Mouse (Mus musculus) stomach, embryonic 16.5 days (tissue): ENCODE data around the gene Medag. TPM values are rescaled to one million over a fixed set of nuclear protein-coding genes. Genes with fewer than 3 reads are reported as not detected.

Experiments used
- ATAC-seq: fragments of 200-750 bp; cut with Nextera tagmentation; 2 replicates; pipeline ENCODE4 v1.8.0; 2017; ENCODE audit warnings: moderate number of reproducible peaks, moderate TSS enrichment; ENCODE audit not compliant: insufficient read depth, low FRiP score
- H3K27ac ChIP-seq: fragments of 300-500 bp; sonication (generic); 2 replicates; pipeline ENCODE4 v1.5.1; 2014; ENCODE audit warnings: low read length
- H3K27me3 ChIP-seq: fragments of 300-500 bp; sonication (generic); 2 replicates; pipeline ENCODE4 v1.6.1; 2014; ENCODE audit warnings: low read length, control low read depth, mixed read lengths; ENCODE audit not compliant: control insufficient read depth, insufficient read depth
- H3K36me3 ChIP-seq: fragments of 300-500 bp; sonication (generic); 2 replicates; pipeline ENCODE4 v1.6.1; 2014; ENCODE audit warnings: low read length; ENCODE audit not compliant: control insufficient read depth, insufficient read depth
- H3K4me1 ChIP-seq: fragments of 300-500 bp; sonication (generic); 2 replicates; pipeline ENCODE4 v1.6.1; 2014; ENCODE audit warnings: low read length, control low read depth, mixed read lengths; ENCODE audit not compliant: control insufficient read depth, insufficient read depth
- H3K4me2 ChIP-seq: fragments of 300-500 bp; sonication (generic); 2 replicates; pipeline ENCODE4 v1.6.1; 2014; ENCODE audit warnings: low read depth, low read length, mixed read lengths
- H3K4me3 ChIP-seq: fragments of 300-500 bp; sonication (generic); replicated peaks from 2 replicates; pipeline ENCODE4 v1.5.1; 2014; ENCODE audit warnings: mild to moderate bottlenecking, low read length
- H3K9ac ChIP-seq: fragments of 300-500 bp; sonication (generic); 2 replicates; pipeline ENCODE4 v1.6.1; 2014; ENCODE audit warnings: low read length
- H3K9me3 ChIP-seq: fragments of 300-500 bp; sonication (generic); replicated peaks from 2 replicates; pipeline ENCODE4 v1.6.1; 2016; ENCODE audit warnings: low read length, control low read depth; ENCODE audit not compliant: control insufficient read depth
- WGBS: fragments of 180-500 bp; shearing (Covaris S2); extraction: QIAGEN DNeasy Blood & Tissue Kit; methylation state at CpG from one replicate; pipeline ENCODE4 v1.1.7; 2014; 5-methylcytosine and 5-hydroxymethylcytosine counted together
- polyA plus RNA-seq: library from polyadenylated mRNA; unstranded; fragments of >200 nt; fragmentation: Nextera tagmentation; extraction: Ambion mirVana; gene quantifications from 2 replicates; pipeline ENCODE4 v1.2.1, GENCODE M21; 2015

Gene Medag
- polyA plus RNA-seq, 1 experiment from 2014 or later = 4.4 TPM

DNA sequence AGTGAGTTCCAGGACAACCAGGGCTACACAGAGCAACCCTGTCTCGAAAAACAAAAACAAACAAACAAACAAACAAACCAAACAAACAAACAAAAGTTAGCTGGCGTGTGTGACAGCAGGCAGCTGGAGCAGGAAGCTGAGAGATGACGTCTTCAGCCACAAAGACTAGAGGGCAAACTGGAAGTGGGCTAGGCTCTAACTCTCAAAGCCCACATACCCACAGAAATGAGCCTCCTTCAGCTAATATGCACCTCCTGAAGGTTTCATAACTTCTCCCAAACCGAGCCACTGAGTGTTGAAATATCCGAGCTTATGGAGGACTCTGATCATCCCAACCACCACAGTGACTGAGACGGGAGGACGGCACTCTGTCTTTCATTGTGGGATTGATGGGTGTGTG, 34.9 kb downstream of the Medag start:
- no peak overlapping the region for H3K4me2 ChIP-seq
- peaks cover 7% of the 10 kb centered on the region for H3K4me1 ChIP-seq
- no peaks in the 10 kb centered on the region for H3K27me3 ChIP-seq
- no peaks in the 10 kb centered on the region for H3K36me3 ChIP-seq
- H3K9ac ChIP-seq = no peak overlapping the region
- 80% methylated on average over 7 of the region's 7 CpGs for WGBS
- no peaks in the 10 kb centered on the region for H3K9me3 ChIP-seq
- no peak overlapping the region for H3K4me3 ChIP-seq
- no peak overlapping the region for H3K27ac ChIP-seq
- no peak for ATAC-seq

DNA sequence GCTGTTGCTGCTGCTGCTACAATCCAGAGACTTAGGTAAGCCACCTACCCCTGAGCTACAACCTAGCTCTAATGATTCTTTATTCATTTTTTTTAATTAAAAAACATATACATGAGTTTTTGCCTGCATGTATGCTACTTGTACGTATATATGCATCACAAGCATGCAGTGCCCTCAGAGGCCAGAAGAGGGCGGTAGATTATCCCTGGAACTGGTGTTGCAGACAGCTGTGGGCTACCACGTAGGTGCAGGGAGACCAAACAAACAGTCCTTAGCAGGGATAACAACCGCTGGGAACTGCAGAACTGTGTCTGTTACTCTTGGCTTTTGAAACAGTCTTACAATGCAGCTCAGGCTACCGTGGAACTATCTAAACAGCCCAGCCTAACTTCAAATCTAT, 36.2 kb downstream of the Medag start:
- Histone ChIP-seq H3K27me3 (no peaks in the 10 kb centered on the region), H3K27ac (no peak overlapping the region), H3K4me1 (0 out of 2 replicates have a peak, but pooled peaks cover under 1% of the 10 kb centered on the region), H3K9ac (no peak overlapping the region), H3K36me3 (no peaks in the 10 kb centered on the region), H3K9me3 (no peaks in the 10 kb centered on the region), H3K4me2 (no peak overlapping the region), H3K4me3 (no peak overlapping the region)
- ATAC-seq = no peak
- WGBS = 83% methylated on average over 5 of the region's 5 CpGs

DNA sequence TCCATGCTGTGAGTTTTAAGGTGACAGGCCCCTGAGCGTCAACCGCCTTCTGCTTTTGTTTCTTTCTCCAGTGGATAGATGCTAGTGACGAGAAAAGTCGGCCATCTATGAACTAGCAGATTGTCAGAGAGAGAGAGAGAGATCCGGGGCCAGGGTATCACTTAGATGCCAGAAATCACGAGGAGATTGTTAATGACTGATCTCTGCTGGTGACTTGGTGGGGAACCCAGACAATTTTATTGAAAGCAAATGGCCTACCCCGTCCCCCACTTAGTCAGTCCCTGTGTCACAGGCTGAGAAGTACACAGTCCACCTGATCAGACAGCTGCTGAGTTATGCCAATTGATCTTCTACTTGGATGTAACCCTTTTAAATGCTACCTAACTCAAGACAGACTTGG, 37.9 kb downstream of the Medag start:
- ATAC-seq = no peak
- H3K9me3 ChIP-seq = no peaks in the 10 kb centered on the region
- H3K9ac ChIP-seq = no peak overlapping the region
- no peak overlapping the region for H3K27ac ChIP-seq
- H3K36me3 ChIP-seq = no peaks in the 10 kb centered on the region
- H3K4me1 ChIP-seq = no peaks in the 10 kb centered on the region
- H3K4me3 ChIP-seq = no peak overlapping the region
- H3K4me2 ChIP-seq = no peak overlapping the region
- WGBS = 85% methylated on average over 7 of the region's 7 CpGs
- H3K27me3 ChIP-seq = no peaks in the 10 kb centered on the region

DNA sequence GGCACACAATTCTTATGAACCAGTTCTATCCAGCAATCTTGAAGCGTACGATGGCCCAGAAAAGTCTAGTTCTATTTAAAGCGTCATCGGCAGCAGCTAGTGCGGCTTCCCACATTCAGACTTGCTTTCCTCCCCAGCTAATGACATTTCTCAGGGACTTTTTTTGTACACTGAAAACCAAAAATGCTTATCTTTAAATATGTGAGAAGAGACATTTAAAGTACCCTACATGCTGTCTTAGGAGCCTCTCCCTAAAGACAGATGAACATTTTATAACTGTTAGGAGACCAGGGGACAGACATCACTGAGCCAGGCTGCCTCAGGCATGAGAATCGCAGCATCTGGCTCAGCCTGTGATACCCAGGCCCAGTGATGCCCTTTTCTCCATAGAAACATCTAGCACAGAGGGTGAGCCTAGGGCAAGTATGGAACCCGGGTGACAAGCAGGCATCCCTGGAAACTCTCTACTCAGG, 39.7 kb downstream of the Medag start:
- no peaks in the 10 kb centered on the region for H3K27me3 ChIP-seq
- ATAC-seq = no peak
- no peaks in the 10 kb centered on the region for H3K9me3 ChIP-seq
- no peaks in the 10 kb centered on the region for H3K36me3 ChIP-seq
- no peaks in the 10 kb centered on the region for H3K4me1 ChIP-seq
- 69% methylated on average over 7 of the region's 7 CpGs for WGBS
- H3K4me2 ChIP-seq = no peak overlapping the region
- no peak overlapping the region for H3K9ac ChIP-seq
- no peak overlapping the region for H3K4me3 ChIP-seq
- H3K27ac ChIP-seq = no peak overlapping the region

DNA sequence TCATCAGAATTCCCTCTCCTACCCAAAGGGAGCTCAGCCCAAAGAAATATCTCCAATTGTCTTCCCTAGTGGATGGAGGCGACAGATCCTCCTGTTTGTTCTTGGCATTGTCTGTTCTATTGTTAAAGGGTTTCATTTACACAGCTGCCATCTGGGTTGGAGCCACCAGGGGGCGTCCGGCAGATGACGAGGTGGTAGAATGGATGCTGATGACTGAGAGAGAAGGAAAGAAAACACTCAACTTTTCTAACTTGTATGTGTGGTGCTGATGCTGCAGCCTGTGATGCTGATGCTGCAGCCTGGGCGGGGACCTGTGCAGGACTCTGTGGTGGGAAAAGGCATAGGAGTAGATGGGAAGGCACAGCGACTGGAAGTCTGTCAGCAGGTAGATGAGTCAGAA, 42.7 kb downstream of the Medag start:
- H3K4me2 ChIP-seq = no peak overlapping the region
- H3K4me3 ChIP-seq = no peak overlapping the region
- WGBS = 30% methylated on average over 6 of the region's 6 CpGs
- H3K4me1 ChIP-seq = 0 out of 2 replicates have a peak, but pooled peaks cover 3% of the 10 kb centered on the region
- no peaks in the 10 kb centered on the region for H3K36me3 ChIP-seq
- H3K9me3 ChIP-seq = no peaks in the 10 kb centered on the region
- H3K9ac ChIP-seq = no peak overlapping the region
- no peak overlapping the region for H3K27ac ChIP-seq
- H3K27me3 ChIP-seq = no peaks in the 10 kb centered on the region
- ATAC-seq = no peak

DNA sequence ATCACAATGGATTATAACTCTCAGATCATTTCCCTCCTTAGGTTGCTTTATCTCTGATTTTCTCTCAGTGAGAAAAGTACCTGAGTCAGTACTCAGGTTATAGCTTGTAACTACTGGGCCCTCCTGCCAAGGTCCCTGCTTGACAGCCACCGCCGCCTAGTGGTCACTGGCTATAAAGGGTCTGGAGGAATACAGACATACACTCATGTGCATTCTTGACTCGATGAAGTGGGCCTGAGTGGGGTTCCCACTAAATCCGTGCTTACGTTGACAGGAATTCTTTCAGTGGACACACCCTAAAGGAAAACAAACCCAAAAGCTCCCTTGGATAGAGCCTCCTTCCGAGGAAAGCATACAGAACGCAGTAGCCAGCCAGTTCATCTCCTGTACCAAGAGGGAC, 45.0 kb downstream of the Medag start:
- Histone ChIP-seq H3K4me2 (no peak overlapping the region), H3K9ac (no peak overlapping the region), H3K36me3 (no peaks in the 10 kb centered on the region), H3K4me3 (no peak overlapping the region), H3K9me3 (no peaks in the 10 kb centered on the region), H3K27me3 (no peaks in the 10 kb centered on the region), H3K27ac (no peak overlapping the region), H3K4me1 (0 out of 2 replicates have a peak, but pooled peaks cover 3% of the 10 kb centered on the region)
- no peak for ATAC-seq
- 73% methylated on average over 7 of the region's 7 CpGs for WGBS

DNA sequence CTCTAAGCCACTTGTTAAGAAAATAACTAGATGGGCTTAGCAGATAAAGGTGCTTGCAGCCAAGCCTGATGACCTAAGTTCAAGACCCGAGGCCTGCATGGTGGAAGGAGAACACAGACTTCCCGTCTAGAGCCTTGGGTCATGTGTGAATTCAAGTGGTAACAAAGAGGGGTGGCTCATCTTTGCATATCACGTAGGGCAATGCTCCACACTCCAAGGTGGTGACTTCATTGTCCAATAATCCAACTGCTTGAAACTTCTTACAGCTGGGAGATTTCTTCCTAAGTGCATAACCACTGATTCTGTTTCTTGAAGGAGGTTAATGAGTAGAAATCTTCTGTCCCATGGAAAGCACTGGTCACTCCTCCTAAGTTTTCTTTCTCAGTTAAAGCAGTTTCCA, 50.5 kb downstream of the Medag start:
- Histone ChIP-seq H3K9ac (no peak overlapping the region), H3K4me1 (peaks cover 7% of the 10 kb centered on the region; the same call in 1 of the 2 replicates), H3K27ac (no peak overlapping the region), H3K27me3 (no peaks in the 10 kb centered on the region), H3K36me3 (no peaks in the 10 kb centered on the region), H3K4me3 (no peak overlapping the region), H3K9me3 (no peaks in the 10 kb centered on the region), H3K4me2 (no peak overlapping the region)
- no peak; the same call in 1 of the 2 replicates for ATAC-seq
- WGBS = 64% methylated on average over 3 of the region's 3 CpGs

DNA sequence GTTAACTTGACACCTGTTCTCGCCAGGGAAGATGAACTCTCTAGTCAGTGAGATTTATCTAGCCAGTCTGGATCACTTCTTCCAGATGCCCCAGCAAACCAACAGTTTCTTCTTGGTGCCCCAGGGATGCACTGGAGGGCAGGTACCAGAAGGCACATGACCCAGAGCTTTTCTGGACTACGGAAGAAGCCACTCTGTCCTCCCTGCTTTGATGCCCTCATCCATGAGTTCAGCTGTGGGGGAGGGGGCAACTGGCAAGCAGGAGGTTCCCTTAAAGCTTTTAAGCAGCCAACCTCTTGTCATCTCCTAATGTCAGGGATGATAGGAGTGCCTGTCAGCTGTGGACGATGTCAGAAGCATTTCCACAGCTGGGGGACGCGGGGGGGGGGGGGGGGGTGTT, 53.8 kb downstream of the Medag start:
- 30% methylated on average over 4 of the region's 5 CpGs for WGBS
- Histone ChIP-seq H3K9me3 (no peaks in the 10 kb centered on the region), H3K4me1 (peaks cover 3% of the 10 kb centered on the region; the same call in 1 of the 2 replicates), H3K4me2 (no peak overlapping the region), H3K9ac (no peak overlapping the region), H3K36me3 (no peaks in the 10 kb centered on the region), H3K27ac (no peak overlapping the region), H3K4me3 (no peak overlapping the region), H3K27me3 (no peaks in the 10 kb centered on the region)
- no peak for ATAC-seq

DNA sequence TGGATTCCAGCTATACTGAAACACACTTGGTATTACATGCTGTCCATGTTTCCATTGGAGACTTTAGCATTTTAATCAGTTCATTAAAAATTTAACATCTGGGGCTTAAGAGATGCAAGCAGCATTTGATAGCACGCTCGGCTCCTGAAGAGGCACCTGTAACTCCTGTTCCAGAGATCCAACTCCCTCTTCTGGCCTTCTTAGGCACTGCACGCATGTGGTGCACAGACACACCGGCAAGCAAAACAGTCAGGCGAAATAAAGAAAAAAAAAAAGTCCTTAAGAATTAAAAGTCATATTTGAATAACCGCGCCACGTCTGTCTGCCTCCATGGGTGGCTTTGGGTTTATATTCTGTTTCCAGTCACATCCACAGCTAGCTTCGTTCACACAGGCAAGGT, 62.6 kb downstream of the Medag start:
- Histone ChIP-seq H3K27ac (no peak overlapping the region), H3K36me3 (no peaks in the 10 kb centered on the region), H3K4me3 (no peak overlapping the region), H3K4me1 (no peaks in the 10 kb centered on the region), H3K27me3 (no peaks in the 10 kb centered on the region), H3K4me2 (no peak overlapping the region), H3K9ac (no peak overlapping the region), H3K9me3 (peaks cover 7% of the 10 kb centered on the region; the same call in 1 of the 2 replicates)
- 97% methylated on average over 9 of the region's 9 CpGs for WGBS
- ATAC-seq = no peak
